Mouse (Mus musculus) spleen, postnatal 36 days (tissue): ENCODE results near the gene Rgs3.

Experiments used
- DNase-seq, 2 experiments: peaks; one replicate each; pipeline ENCODE4 v3.0.0; 2022; ENCODE audit warnings: low spot score in 2 of 2, mixed read lengths in 1 of 2

Rgs3 gene

GRCm38 (mm10) chr4:62688142-62688541 is 128.5 kb downstream of the Rgs3 start:
- no peak for DNase-seq

DNA sequence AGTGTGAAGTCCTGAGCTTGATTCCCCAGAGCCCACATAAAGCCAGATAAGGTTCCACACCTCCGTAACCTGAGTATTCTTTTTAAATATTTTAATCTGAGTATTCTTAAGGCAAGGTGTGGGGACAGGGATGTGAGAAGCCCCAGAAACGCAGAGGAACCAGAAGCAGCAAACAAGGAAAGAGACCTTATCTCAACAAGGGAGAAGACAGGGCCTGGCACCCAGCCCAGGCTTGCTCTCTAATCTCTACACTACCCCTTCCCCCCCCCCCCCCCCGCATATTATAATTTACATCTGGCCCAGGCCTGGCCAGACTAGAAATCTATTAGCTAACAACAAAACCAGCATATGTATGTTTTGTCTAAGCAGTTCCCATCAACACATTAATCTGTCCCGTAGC is 131.3 kb downstream of the Rgs3 start:
- DNase-seq, result no peak

GRCm38 (mm10) chr4:62691625-62692024 is 132.0 kb downstream of the Rgs3 start:
- DNase-seq, result no peak

GRCm38 (mm10) chr4:62693839-62694238 is 134.2 kb downstream of the Rgs3 start:
- DNase-seq, result peak in 1 of 2 experiments; percentile 36

DNA sequence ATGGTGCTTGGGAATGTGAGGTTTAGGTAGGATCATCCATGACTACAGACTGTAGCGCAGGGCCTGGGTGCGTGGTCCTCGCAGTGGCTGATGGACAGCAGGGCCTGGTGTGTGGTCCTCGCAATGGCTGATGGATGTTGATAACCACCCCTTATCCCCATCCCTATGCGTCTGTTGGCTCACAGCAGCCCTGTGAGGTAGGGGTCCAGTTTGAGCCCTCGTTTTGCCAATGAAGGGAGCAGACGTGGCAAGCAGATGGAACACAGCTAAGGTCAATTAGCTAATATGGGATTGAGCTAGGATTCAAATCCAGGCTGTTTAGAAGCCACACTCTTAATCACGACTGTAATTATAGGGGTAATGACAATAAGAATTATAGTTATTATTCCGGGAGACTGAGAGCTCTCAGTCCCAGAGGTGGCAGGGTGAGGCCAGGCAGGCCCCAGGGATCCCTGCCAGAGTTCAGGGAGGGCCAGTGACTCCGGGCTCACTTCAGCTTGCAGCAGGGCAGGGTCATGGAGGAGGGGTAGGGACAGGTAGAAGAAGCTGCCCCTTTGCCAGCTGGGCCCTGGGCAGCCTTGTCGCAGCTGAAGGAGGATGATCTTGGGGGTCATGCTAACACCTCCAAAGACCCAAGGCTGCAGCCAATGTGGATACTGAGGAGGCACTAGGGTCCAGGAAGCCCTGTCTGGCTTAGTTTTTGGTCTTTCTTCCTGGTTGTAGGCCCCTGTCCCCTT is 135.2 kb downstream of the Rgs3 start:
- DNase-seq, result no peak

GRCm38 (mm10) chr4:62695523-62695922 is 135.9 kb downstream of the Rgs3 start:
- no peak for DNase-seq

DNA sequence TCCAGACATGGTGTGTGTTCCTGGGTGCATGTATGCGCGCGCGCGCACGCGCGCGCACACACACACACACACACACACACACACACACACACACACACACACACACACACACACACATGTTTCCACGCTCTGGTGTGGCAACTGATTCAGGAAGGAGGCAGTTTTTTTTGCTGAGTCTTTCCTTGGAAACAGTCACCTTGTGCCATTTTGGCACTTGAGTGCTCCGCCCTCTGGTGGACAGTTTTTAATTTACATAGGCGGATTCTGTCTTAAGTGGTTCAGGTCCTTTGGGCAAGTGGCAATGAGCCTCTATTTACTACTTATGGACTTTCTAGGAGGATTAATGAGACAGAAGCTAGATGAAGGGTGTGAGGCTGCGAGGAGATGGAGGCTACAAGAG is 136.3 kb downstream of the Rgs3 start:
- peak; percentile 47 to 59 for DNase-seq

- DNase-seq, result no peak
These were observed 137.2 kb downstream of the Rgs3 start for GRCm38 (mm10) chr4:62696699-62697404.

GRCm38 (mm10) chr4:62697469-62697868 is 137.8 kb downstream of the Rgs3 start:
- DNase-seq, result peak; percentile 66 to 70

GRCm38 (mm10) chr4:62698521-62698920 is 138.9 kb downstream of the Rgs3 start:
- no peak for DNase-seq

DNA sequence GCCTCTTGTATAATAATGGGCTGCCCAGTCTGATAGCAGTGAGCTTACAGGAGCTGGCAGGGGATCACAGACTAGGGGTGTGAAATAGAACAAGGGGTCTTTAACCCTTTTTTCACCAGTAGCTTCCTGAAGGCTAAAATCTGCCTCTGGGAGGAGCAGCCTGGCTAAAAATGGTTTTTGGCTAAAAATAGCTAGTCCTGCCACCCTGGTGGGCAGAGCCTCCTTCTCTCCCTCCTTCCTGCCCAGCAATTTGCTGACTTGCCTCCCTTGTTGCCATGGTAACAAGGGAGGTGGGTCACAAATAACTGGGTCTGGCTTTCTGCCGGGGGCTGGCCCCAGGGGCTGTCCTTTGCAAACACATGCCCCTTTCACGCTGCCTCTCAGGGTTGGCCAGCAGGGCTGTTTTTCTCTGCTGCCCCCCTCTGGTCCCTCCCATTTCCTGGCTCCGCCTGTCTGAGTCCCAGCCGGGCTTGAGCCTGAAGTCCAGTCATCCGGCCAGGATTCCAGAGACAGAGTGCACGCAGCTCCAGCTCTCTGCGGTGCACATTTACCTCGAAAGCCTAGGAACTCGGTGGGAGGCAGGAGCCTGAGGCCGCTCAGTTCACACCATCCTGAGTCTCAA is 139.7 kb downstream of the Rgs3 start:
- DNase-seq, result peak; percentile 65 to 68

- DNase-seq, result no peak
These were observed 140.8 kb downstream of the Rgs3 start for GRCm38 (mm10) chr4:62700426-62700825.

DNA sequence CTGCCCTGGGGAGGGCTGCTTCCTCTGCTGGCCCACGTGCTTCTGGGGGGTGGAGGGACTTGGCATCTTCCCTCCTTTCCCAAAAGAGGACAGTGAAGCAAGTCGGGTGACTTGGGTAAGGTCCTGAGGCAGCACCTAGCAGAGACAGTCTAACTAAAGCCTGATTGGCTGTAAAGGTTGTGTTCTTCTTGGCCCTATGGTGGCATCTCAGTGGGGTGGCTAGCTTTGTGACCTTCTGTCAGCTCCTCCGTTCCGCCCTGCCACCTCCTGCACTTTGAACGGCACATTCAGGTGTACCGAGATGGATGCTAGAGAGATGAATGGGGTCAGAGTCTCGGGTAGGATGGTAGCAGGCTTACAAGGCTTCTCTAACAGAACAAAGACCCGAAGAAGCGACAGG is 143.5 kb downstream of the Rgs3 start:
- no peak for DNase-seq

GRCm38 (mm10) chr4:62704204-62704603 is 144.6 kb downstream of the Rgs3 start:
- DNase-seq, result no peak

DNA sequence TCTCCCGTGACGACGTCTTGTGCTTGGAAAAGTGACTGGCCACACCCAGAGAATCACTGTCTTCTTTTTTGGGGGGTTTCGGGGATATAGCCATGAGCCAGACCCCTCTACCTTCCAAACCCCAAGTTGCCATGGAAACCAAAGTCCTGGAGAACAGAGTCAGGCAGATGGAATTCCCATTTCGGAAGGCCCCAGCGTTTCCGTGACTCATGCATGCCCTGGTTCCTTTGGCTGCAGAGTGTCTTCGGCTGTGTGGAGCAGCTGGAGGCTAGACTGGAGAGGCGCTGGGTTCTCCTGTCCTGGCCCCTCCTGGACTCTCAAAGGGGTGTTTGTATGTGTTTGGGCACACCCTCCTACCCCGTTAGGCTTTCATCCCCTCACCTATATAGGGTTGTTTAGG is 145.4 kb downstream of the Rgs3 start:
- no peak for DNase-seq

DNA sequence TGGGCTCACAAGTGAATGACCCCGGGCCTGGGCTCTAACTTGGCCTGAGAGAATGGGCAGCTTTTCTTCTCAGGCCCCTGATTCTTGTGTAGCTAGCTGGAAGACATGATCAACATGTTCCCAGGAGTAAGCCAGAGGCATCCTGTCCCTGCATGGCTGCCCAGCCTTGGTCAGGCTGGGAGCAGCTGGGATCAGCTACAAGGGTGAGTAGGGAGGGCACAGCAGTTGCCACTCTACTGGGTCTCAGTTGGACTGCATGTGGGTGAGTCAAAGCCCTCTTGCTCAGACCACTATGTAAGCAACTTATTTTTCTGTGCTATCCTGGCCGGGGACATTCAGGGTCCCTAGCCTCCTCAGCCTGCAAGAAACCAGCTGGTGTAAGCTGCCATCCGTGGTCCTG is 146.1 kb downstream of the Rgs3 start:
- no peak for DNase-seq

GRCm38 (mm10) chr4:62708084-62708483 is 148.4 kb downstream of the Rgs3 start:
- DNase-seq, result no peak

DNA sequence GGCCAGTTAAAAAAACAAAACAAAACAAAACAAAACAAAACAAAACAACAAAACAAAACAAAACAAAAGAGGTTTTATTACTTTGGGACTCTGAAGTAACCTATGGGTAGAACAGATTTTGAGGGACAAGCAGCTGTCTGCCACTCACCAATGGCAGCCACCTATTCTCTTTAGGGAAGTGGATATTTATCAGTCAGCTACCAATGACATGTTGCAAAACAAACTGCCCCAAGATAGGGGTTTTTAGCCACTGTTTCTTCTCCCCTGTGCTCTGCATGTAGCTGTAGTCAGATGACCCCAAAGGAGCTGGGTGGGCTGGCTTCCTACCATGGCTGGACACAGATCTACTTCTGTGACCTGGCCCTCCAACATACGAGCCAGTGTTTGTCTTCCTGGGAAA is 149.3 kb downstream of the Rgs3 start:
- DNase-seq, result no peak

- DNase-seq, result no peak
These were observed 149.8 kb downstream of the Rgs3 start for GRCm38 (mm10) chr4:62709448-62709847.

DNA sequence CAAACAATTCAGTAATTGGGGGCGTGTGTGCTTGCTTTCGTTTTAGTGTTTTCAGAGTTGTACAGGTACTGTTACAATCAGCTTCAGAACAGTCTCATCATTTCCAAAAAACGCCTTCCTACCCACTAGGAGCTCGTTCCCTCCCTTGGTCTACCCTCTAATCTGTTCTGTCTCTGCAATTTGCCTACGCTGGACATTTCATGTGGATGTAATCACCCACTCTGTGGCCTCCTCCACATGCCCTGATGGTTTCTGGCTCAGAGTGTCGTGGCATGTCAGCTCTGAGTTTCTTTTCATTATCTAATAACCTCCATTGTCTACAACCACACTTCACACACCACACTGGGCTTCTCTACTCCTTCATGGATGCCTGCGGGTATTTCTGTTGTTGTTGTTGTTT is 151.5 kb downstream of the Rgs3 start:
- DNase-seq, result no peak

GRCm38 (mm10) chr4:62711582-62711981 is 151.9 kb downstream of the Rgs3 start:
- no peak for DNase-seq

DNA sequence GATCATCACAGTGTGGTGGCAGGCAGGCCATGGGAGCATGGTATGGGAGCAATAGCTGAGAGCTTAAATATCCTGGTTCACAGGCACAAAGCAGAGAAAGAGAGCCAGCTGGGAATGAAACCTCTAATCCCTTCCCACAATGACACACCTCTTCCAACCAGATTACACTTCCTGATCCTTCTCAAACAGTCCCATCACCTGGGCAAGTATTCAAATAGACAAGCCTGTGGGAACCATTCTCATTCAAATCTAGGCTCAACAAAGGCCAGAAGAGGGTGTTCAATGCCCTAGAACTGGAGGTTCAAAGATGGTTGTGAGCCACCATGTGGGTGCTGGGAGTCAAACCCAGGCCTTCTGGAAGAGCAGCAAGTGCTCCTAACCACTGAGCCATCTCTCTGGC is 161.2 kb downstream of the Rgs3 start:
- DNase-seq, result no peak

DNA sequence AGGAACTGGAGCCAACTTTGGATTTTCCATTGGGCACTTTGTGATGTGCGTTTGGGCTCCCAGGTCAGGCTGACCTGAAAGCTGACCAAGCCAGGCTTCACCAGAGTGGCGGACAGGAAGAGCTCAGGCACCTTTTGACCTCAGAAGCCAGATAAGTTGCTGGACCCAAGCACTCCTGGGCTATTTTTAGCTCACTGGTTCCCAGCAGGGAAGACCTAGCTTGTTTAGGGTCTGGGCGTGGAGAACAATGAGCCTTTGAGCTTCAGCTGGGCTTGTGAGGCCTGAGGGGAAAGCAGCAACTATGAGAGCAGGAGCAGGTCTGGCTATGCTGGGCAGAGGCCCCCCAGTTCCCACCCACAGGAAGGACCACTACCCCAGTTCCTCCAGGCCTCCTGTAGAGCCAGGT is 162.4 kb downstream of the Rgs3 start:
- DNase-seq, result no peak
